Mouse (Mus musculus) neural tube, embryonic 12.5 days (tissue): ENCODE measurements around the gene Pacs1. TPM values are rescaled to one million over a fixed set of nuclear protein-coding genes. Genes with fewer than 3 reads are reported as not detected.

Experiments used
- ATAC-seq: fragments of 200-750 bp; cut with Nextera tagmentation; 2 replicates; pipeline ENCODE4 v1.8.0; 2017; ENCODE audit warnings: low read depth, mild to moderate bottlenecking, moderate TSS enrichment, moderate library complexity; ENCODE audit not compliant: low FRiP score
- H3K27ac ChIP-seq: fragments of 300-500 bp; sonication (generic); 2 replicates; pipeline ENCODE4 v1.5.1; 2016
- H3K27me3 ChIP-seq: fragments of 300-500 bp; sonication (generic); replicated peaks from 2 replicates; pipeline ENCODE4 v1.6.1; 2016; ENCODE audit warnings: mild to moderate bottlenecking
- H3K36me3 ChIP-seq: fragments of 300-500 bp; sonication (generic); 2 replicates; pipeline ENCODE4 v1.6.1; 2016; ENCODE audit warnings: mild to moderate bottlenecking
- H3K4me1 ChIP-seq: fragments of 300-500 bp; sonication (generic); 2 replicates; pipeline ENCODE4 v1.6.1; 2016
- H3K4me2 ChIP-seq: fragments of 300-500 bp; sonication (generic); replicated peaks from 2 replicates; pipeline ENCODE4 v1.6.1; 2016; ENCODE audit warnings: mild to moderate bottlenecking
- H3K4me3 ChIP-seq: fragments of 300-500 bp; sonication (generic); 2 replicates; pipeline ENCODE4 v1.5.1; 2016
- H3K9ac ChIP-seq: fragments of 300-500 bp; sonication (generic); 2 replicates; pipeline ENCODE4 v1.6.1; 2016; ENCODE audit warnings: mild to moderate bottlenecking
- H3K9me3 ChIP-seq: fragments of 300-500 bp; sonication (generic); 2 replicates; pipeline ENCODE4 v1.6.1; 2016; ENCODE audit warnings: mild to moderate bottlenecking
- WGBS: fragments of 180-500 bp; shearing (Covaris S2); methylation state at CpG from one replicate; pipeline ENCODE4 v1.1.7; 2016; 5-methylcytosine and 5-hydroxymethylcytosine counted together
- polyA plus RNA-seq: library from polyadenylated mRNA; unstranded; fragments of >200 nt; fragmentation: Nextera tagmentation; extraction: Ambion mirVana; gene quantifications from 2 replicates; pipeline ENCODE4 v1.2.1, GENCODE M21; 2016

Gene Pacs1
- polyA plus RNA-seq, 1 experiment from 2014 or later = 35.0 TPM

DNA sequence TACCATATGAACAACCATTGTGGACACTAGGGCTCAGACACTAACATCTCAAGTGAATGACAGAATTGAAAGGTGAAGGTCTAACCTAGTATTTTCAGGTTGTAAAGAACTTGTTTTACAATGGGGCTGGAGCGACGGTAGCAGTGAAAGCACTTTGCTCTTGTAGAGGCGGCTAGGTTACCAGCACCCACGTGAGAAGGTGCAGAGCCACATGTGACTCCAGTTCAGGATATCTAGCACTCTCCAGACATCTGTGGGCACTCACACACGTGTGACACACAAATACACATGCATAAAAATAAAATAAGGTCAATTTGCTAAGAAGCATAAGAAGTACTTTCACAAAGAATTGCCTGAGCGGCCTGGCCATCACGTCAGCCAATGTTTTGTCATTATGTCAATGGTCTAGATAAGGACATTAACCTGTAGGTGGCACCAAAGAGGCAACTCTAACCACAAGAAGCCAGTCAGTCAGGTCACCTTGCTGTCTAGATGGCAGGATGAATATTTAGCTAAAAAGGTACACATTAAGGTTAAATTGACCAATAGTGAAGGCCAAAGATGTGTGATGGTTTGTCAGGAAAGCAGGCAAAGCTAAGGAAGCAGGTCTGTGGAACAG is 77.4 kb downstream of the Pacs1 start:
- H3K4me1 ChIP-seq = peaks cover 8% of the 10 kb centered on the region; the same call in 1 of the 2 replicates
- H3K9me3 ChIP-seq = no peaks in the 10 kb centered on the region
- H3K27me3 ChIP-seq = no peaks in the 10 kb centered on the region
- 59% methylated on average over 7 of the region's 7 CpGs for WGBS
- no peak for ATAC-seq
- H3K4me3 ChIP-seq = no peak overlapping the region
- no peaks in the 10 kb centered on the region for H3K36me3 ChIP-seq
- no peak overlapping the region for H3K9ac ChIP-seq
- no peak overlapping the region for H3K27ac ChIP-seq
- no peak overlapping the region for H3K4me2 ChIP-seq

DNA sequence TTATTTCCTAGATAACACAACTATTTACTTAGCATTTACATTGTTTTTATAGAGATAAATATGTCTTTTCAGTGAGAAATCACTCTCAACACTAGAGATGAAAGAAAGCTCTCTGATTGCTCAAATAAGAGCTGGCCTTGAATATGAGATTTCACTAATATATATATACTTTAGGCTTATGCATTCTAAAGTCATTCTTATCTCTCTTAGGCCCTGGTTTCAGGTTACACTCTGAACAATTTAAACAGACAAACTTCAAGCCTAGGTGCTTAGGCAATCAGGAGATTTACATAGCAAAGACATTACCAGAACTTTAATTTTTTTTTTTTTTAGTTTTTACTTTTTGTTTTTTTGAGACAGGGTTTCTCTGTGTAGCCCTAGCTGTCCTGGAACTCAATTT is 80.5 kb downstream of the Pacs1 start:
- Histone ChIP-seq H3K27ac (no peak overlapping the region), H3K9ac (no peak overlapping the region), H3K36me3 (no peaks in the 10 kb centered on the region), H3K4me1 (peaks cover 8% of the 10 kb centered on the region; the same call in 1 of the 2 replicates), H3K4me3 (no peak overlapping the region), H3K27me3 (no peaks in the 10 kb centered on the region), H3K4me2 (no peak overlapping the region), H3K9me3 (no peaks in the 10 kb centered on the region)
- no peak for ATAC-seq

DNA sequence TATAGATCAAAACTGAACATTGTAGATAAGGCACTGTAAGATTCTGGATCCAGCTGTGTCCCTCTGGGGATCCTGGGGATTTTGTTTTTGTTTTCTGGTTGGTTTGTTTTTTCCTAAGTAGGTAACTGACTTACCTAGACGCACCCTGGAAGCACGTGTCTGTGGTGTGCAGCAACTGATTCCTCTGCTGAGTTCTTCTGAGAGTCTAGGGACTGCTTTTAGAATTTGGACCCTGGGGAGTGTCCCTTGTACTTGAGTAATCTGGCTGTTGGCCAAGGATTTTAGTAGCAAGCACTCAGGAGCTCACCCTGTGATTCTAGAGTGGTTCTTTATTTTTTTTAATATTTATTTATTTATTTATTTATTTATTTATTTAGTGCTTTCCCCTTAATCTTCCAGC is 85.5 kb downstream of the Pacs1 start:
- no peak overlapping the region for H3K4me3 ChIP-seq
- H3K4me2 ChIP-seq = no peak overlapping the region
- no peak overlapping the region for H3K9ac ChIP-seq
- no peaks in the 10 kb centered on the region for H3K36me3 ChIP-seq
- peaks cover 8% of the 10 kb centered on the region; the same call in 1 of the 2 replicates for H3K4me1 ChIP-seq
- H3K27ac ChIP-seq = no peak overlapping the region
- H3K27me3 ChIP-seq = no peaks in the 10 kb centered on the region
- H3K9me3 ChIP-seq = no peaks in the 10 kb centered on the region
- no peak for ATAC-seq
- 93% methylated on average over 2 of the region's 2 CpGs for WGBS

DNA sequence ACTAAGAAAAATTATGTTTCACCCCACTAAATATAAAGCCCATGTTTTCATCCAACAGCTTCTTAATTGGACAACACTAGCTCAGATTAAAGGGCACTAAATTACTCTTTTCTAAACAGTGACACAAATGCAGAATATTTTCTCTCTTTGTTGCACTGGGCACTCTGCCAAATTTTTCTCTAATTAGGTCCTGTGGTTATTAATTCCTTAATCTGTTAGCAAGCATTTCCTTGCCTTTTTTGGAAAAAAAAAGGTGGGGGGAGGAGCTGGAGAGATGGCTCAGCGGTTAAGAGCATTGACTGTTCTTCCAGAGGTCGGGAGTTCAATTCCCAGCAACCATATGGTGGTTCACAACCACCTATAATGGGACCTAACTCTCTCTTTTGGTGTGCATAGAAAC is 91.0 kb downstream of the Pacs1 start:
- Histone ChIP-seq H3K4me2 (no peak overlapping the region), H3K27me3 (no peaks in the 10 kb centered on the region), H3K4me1 (no peaks in the 10 kb centered on the region), H3K27ac (no peak overlapping the region), H3K9ac (no peak overlapping the region), H3K36me3 (no peaks in the 10 kb centered on the region), H3K4me3 (no peak overlapping the region), H3K9me3 (no peaks in the 10 kb centered on the region)
- no peak for ATAC-seq
- 67% methylated on average over 2 of the region's 2 CpGs for WGBS

DNA sequence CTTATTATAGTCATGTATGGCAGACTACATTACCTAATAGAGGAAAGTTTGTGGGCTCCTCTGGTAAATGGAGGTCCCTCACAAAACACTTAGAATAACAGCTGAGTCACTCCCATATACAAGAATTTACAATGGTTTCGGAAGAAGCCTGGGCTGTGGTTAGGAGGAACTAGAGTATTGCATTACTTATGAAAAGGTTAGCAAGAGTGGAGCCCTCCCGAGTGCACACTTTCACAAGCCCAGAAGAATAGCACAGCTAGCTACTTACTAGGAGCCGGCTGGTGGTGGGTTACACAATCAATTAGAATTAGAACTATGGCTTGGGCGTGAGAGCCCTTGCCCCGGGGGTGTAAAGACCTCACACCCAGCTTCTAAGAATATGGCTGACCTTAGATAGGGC is 94.3 kb downstream of the Pacs1 start:
- Histone ChIP-seq H3K9ac (no peak overlapping the region), H3K4me1 (no peaks in the 10 kb centered on the region), H3K4me3 (no peak overlapping the region), H3K36me3 (no peaks in the 10 kb centered on the region), H3K9me3 (no peaks in the 10 kb centered on the region), H3K27me3 (no peaks in the 10 kb centered on the region), H3K27ac (no peak overlapping the region), H3K4me2 (no peak overlapping the region)
- 71% methylated on average over 5 of the region's 5 CpGs for WGBS
- no peak for ATAC-seq

DNA sequence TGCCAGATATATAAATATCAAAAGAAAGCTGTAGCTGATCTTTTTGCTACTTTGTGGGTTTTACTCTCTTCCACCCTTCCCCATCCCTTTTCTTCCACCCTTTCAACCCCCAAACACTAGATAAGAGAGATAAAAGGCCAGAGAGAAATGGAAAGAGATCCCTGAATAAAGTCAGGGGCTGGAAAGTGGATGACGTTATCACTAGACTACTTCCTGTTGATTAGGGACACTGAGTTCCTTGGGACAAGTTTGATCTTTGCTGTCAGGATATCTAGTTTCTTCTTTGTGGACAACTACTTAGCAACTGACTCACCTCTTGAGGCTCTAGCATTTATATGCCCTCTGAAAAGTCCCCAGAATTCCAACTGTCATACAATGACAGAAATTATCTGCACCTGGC is 102.5 kb downstream of the Pacs1 start:
- Histone ChIP-seq H3K4me1 (no peaks in the 10 kb centered on the region), H3K9ac (no peak overlapping the region), H3K27me3 (no peaks in the 10 kb centered on the region), H3K27ac (no peak overlapping the region), H3K9me3 (no peaks in the 10 kb centered on the region), H3K36me3 (no peaks in the 10 kb centered on the region), H3K4me3 (no peak overlapping the region), H3K4me2 (no peak overlapping the region)
- 90% methylated on average over 1 of the region's 1 CpGs for WGBS
- no peak for ATAC-seq

DNA sequence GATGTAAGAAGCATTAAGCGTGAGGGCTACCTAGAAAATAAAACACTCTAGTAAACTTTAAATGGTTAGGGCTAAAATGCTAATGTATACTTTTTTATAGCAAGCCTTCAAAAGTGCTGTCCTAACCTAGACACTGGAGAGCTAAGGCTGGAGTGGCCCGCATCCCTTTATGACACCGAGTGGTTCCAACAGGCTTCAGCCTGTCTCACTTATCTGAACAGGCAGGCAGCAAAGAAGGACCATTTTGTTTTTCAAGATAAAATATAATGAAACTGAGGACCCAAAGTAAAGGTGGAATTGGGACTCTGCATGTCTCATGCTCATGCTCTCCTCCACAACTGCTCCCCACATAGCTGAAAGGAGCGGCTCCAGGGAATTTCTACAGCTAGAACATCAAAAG is 105.4 kb downstream of the Pacs1 start:
- Histone ChIP-seq H3K4me2 (no peak overlapping the region), H3K4me1 (no peaks in the 10 kb centered on the region), H3K27ac (no peak overlapping the region), H3K4me3 (no peak overlapping the region), H3K27me3 (no peaks in the 10 kb centered on the region), H3K9ac (no peak overlapping the region), H3K9me3 (no peaks in the 10 kb centered on the region), H3K36me3 (no peaks in the 10 kb centered on the region)
- WGBS = 90% methylated on average over 4 of the region's 4 CpGs
- no peak for ATAC-seq

DNA sequence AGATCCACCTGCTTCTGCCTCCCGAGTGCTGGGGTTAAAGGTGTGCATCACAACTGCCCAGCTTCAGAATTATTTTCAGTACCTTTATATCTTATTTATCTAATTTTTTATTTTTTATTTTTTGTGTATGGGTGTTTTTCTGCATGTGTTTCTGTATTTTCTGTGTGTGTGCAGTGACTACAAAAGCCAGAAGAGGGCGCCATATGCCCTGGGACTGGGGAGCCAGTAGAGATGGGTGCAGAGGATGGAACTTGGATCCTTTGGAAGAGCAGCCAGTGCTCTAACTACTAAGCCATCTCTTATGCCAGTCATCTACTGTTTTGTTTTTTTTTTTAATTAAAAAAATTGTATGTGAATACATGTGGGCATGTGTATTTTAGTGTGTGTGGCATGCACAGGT is 108.5 kb downstream of the Pacs1 start:
- ATAC-seq = no peak

DNA sequence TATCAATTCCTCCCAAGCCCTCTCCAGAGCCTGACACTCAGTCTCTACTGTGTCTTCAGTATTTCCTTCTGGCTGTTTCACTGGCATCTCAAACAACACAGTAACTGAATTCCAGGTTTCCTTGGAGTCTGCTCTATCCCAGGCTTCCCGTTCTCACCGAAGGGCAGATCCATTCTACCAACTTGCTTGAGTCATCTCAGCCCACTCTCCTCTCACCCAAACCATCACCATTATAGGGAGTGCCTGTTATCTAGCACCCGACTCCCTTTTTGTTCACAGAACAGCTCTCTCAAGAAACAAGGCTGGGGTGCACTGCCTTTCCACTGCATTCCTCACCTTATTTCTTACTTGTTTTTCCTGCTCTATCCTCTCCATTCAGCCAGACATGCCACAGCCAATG is 111.0 kb downstream of the Pacs1 start:
- Histone ChIP-seq H3K9me3 (no peaks in the 10 kb centered on the region), H3K4me2 (no peak overlapping the region), H3K27me3 (no peaks in the 10 kb centered on the region), H3K9ac (no peak overlapping the region), H3K4me1 (no peaks in the 10 kb centered on the region), H3K36me3 (peaks cover 5% of the 10 kb centered on the region; the same call in 1 of the 2 replicates), H3K27ac (no peak overlapping the region), H3K4me3 (no peak overlapping the region)
- WGBS = 93% methylated on average over 3 of the region's 3 CpGs
- ATAC-seq = no peak

More for the DNA sequence above, 108.5 kb downstream of the Pacs1 start:
- H3K36me3 ChIP-seq = peaks cover 5% of the 10 kb centered on the region; the same call in 1 of the 2 replicates
- no peaks in the 10 kb centered on the region for H3K4me1 ChIP-seq
- H3K27me3 ChIP-seq = no peaks in the 10 kb centered on the region
- WGBS = 76% methylated on average over 2 of the region's 2 CpGs
- no peak overlapping the region for H3K27ac ChIP-seq
- H3K9me3 ChIP-seq = no peaks in the 10 kb centered on the region
- H3K9ac ChIP-seq = no peak overlapping the region
- no peak overlapping the region for H3K4me3 ChIP-seq
- H3K4me2 ChIP-seq = no peak overlapping the region

DNA sequence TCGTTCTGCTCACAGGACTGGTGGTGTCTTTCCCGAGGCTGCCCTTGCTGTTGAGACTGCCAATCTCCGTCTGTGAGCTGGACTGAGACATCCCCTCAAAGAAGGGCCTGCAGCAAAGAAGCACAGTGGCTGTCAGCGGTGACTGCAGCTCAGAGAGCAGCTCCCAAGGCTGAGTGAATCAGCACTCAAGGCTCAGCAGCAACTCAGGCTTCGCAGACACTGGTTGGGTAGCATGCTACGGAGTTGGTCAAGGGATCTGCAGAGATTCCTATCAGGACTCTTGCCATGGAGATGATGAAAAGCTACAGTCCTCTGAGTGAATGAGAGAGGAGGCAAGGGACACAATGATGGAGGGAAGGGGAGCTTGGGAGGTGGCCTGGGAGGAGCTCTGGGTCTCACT is 120.7 kb downstream of the Pacs1 start:
- H3K4me1 ChIP-seq = no peaks in the 10 kb centered on the region
- no peak overlapping the region for H3K4me3 ChIP-seq
- no peak overlapping the region for H3K9ac ChIP-seq
- peaks cover 8% of the 10 kb centered on the region for H3K36me3 ChIP-seq
- WGBS = 87% methylated on average over 6 of the region's 6 CpGs
- H3K27ac ChIP-seq = no peak overlapping the region
- no peaks in the 10 kb centered on the region for H3K9me3 ChIP-seq
- H3K27me3 ChIP-seq = no peaks in the 10 kb centered on the region
- no peak overlapping the region for H3K4me2 ChIP-seq
- no peak for ATAC-seq

DNA sequence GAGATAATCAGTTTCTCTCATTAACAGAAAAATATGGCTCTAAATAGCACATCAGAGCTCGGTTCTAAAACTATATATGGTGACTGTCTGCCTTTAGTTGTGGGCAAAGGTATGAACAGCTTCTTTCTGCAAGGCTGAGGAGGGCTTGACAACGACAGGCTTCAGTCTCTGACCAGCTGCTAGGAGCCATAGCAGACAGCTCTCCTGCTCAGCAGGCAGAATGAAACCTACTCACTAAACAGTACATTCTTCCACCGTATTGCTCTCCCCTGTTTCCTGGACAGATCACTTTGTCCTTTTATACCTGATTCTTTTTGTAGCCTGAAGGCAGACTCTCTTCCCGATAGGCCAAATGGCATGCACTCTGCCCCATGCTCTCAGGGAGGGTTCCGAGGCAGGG is 121.2 kb downstream of the Pacs1 start:
- no peaks in the 10 kb centered on the region for H3K9me3 ChIP-seq
- no peak for ATAC-seq
- peaks cover 9% of the 10 kb centered on the region for H3K36me3 ChIP-seq
- H3K4me3 ChIP-seq = no peak overlapping the region
- H3K27ac ChIP-seq = no peak overlapping the region
- no peaks in the 10 kb centered on the region for H3K4me1 ChIP-seq
- no peak overlapping the region for H3K4me2 ChIP-seq
- WGBS = 87% methylated on average over 5 of the region's 5 CpGs
- H3K9ac ChIP-seq = no peak overlapping the region
- no peaks in the 10 kb centered on the region for H3K27me3 ChIP-seq

DNA sequence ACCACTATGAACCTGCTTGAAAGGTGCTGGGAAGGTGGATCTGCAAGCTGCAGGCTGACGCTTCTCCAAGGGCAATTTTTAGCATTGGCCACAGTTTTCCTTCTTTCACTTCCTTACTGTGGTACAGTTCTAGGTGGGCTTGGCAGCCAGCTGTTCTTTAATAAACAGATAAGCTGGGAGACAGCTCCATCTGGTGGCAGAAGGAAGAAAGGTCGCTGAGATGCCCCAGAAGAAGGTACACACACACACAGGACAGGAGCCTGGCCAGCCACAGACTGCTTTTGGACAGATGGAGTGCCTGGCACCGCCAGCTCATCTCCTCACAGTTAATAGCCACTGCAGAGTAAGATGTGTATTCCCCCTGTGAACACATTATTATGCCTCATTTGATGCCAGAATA is 121.6 kb downstream of the Pacs1 start:
- H3K27ac ChIP-seq = no peak overlapping the region
- no peak for ATAC-seq

DNA sequence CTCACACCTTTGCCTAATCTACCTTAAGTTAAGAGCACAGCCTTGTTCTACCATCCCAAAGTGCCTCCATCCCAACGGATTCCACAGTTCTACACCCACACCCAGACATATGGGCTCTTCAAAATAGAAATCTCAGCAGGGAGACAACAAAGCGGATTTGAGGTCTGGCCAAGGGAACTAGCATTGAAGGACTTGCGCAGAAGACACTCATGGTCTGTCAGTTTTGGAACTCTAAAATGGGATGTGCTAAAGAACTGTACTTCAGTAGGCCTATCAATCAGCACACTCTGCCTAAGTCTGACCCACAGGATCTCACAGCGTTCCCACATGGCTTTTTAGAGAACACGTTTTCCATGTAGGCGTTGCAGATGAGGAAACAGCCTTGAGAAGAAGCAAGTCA is 122.6 kb downstream of the Pacs1 start:
- no peak for ATAC-seq
- no peak overlapping the region for H3K27ac ChIP-seq
- no peaks in the 10 kb centered on the region for H3K9me3 ChIP-seq
- no peak overlapping the region for H3K4me3 ChIP-seq
- H3K36me3 ChIP-seq = peaks cover 19% of the 10 kb centered on the region
- WGBS = 90% methylated on average over 6 of the region's 6 CpGs
- no peak overlapping the region for H3K9ac ChIP-seq
- no peak overlapping the region for H3K4me2 ChIP-seq
- H3K27me3 ChIP-seq = no peaks in the 10 kb centered on the region
- H3K4me1 ChIP-seq = no peaks in the 10 kb centered on the region

More for the DNA sequence above, 121.6 kb downstream of the Pacs1 start:
- Histone ChIP-seq H3K4me3 (no peak overlapping the region), H3K27me3 (no peaks in the 10 kb centered on the region), H3K4me1 (no peaks in the 10 kb centered on the region), H3K9me3 (no peaks in the 10 kb centered on the region), H3K9ac (no peak overlapping the region), H3K36me3 (peaks cover 11% of the 10 kb centered on the region), H3K4me2 (no peak overlapping the region)
- WGBS = 45% methylated on average over 3 of the region's 3 CpGs
